Mouse (Mus musculus) forebrain, embryonic 13.5 days (tissue): ENCODE measurements around the gene Gm20765. TPM values are rescaled to one million over a fixed set of nuclear protein-coding genes. Genes with fewer than 3 reads are reported as not detected.

Experiments used
- polyA plus RNA-seq: library from polyadenylated mRNA; unstranded; fragments of >200 nt; fragmentation: Nextera tagmentation; extraction: Ambion mirVana; gene quantifications from 2 replicates; pipeline ENCODE4 v1.2.1, GENCODE M21; 2015

Gm20765 gene
- polyA plus RNA-seq, 1 experiment from 2014 or later = not detected

Other genes with a start within 250 kb of the Gm20765 start
- not detected in 2 replicates for gene Gm21293, start 42.5 kb upstream of the Gm20765 start, polyA plus RNA-seq
- gene Gm6763, start 34.0 kb upstream of the Gm20765 start, polyA plus RNA-seq = not detected in 2 replicates
- not detected in 2 replicates for gene Gm8764, start 25.5 kb upstream of the Gm20765 start, polyA plus RNA-seq
- gene Gm21304, start 17.0 kb upstream of the Gm20765 start, polyA plus RNA-seq = not detected in 2 replicates
- not detected in 2 replicates for gene Gm21312, start 8.5 kb upstream of the Gm20765 start, polyA plus RNA-seq
- gene Gm4340, start 8.5 kb downstream of the Gm20765 start, polyA plus RNA-seq = not detected in 2 replicates